Mouse (Mus musculus): ENCODE measurements around the gene Chuk. TPM values are rescaled to one million over a fixed set of nuclear protein-coding genes. Genes with fewer than 3 reads are reported as not detected.

Chuk gene
- polyA plus RNA-seq (2014; fragmentation: Nextera tagmentation; extraction: Ambion mirVana) = 68.8 and 70.0 TPM in 2 replicates

- ATAC-seq (ENCODE audit: low read depth) = peak; percentile 100
- Histone ChIP-seq H3K9ac (replicated peaks; ENCODE audit: low read depth, low read length) (peak within 1 kb of the TSS; percentile 93), H3K4me3 (ENCODE audit: low read depth, low read length) (peak within 1 kb of the TSS; percentile 78), H3K4me2 (ENCODE audit: low read depth, low read length) (peak within 1 kb of the TSS; percentile 82), H3K36me3 (ENCODE audit: control insufficient read depth, insufficient read depth, low read length) (peaks cover 11% of the 10 kb centered on the region), H3K27ac (ENCODE audit: low read depth, low read length) (peak within 1 kb of the TSS; percentile 63), H3K9me3 (ENCODE audit: control insufficient read depth, low read length) (no peaks in the 10 kb centered on the region), H3K27me3 (ENCODE audit: control insufficient read depth, insufficient read depth, low read length) (no peaks in the 10 kb centered on the region), H3K4me1 (ENCODE audit: control insufficient read depth, insufficient read depth, low read length) (peaks cover 12% of the 10 kb centered on the region)
- WGBS = under 1% methylated on average over 65 of the region's 67 CpGs
Observed at GRCm38 (mm10) chr19:44106831-44107660, at the start of gene Chuk. Chuk (minus strand) TSS chr19:44107480.

GRCm38 (mm10) chr19:44157005-44157404 lies 49.7 kb upstream of the Chuk start:
- ATAC-seq (ENCODE audit: low read depth) = no peak
- Histone ChIP-seq H3K4me1 (ENCODE audit: control insufficient read depth, insufficient read depth, low read length) (no peaks in the 10 kb centered on the region), H3K9me3 (ENCODE audit: control insufficient read depth, low read length) (no peaks in the 10 kb centered on the region), H3K36me3 (ENCODE audit: control insufficient read depth, insufficient read depth, low read length) (no peaks in the 10 kb centered on the region), H3K4me3 (ENCODE audit: low read depth, low read length) (no peak overlapping the region), H3K4me2 (ENCODE audit: low read depth, low read length) (no peak overlapping the region), H3K27ac (ENCODE audit: low read depth, low read length) (no peak overlapping the region), H3K9ac (replicated peaks; ENCODE audit: low read depth, low read length) (no peak overlapping the region), H3K27me3 (ENCODE audit: control insufficient read depth, insufficient read depth, low read length) (no peaks in the 10 kb centered on the region; the same call in 1 of the 2 replicates)
- 93% methylated on average over 10 of the region's 10 CpGs for WGBS

- Histone ChIP-seq H3K4me2 (ENCODE audit: low read depth, low read length) (no peak overlapping the region), H3K4me1 (ENCODE audit: control insufficient read depth, insufficient read depth, low read length) (no peaks in the 10 kb centered on the region), H3K4me3 (ENCODE audit: low read depth, low read length) (no peak overlapping the region), H3K27me3 (ENCODE audit: control insufficient read depth, insufficient read depth, low read length) (no peaks in the 10 kb centered on the region; the same call in 1 of the 2 replicates), H3K27ac (ENCODE audit: low read depth, low read length) (no peak overlapping the region), H3K9ac (replicated peaks; ENCODE audit: low read depth, low read length) (no peak overlapping the region), H3K9me3 (ENCODE audit: control insufficient read depth, low read length) (no peaks in the 10 kb centered on the region), H3K36me3 (ENCODE audit: control insufficient read depth, insufficient read depth, low read length) (no peaks in the 10 kb centered on the region)
- ATAC-seq (ENCODE audit: low read depth) = no peak
- 78% methylated on average over 5 of the region's 5 CpGs for WGBS
Observed at GRCm38 (mm10) chr19:44153781-44154180, 46.5 kb upstream of the Chuk start.

- Histone ChIP-seq H3K9me3 (ENCODE audit: control insufficient read depth, low read length) (no peaks in the 10 kb centered on the region), H3K27me3 (ENCODE audit: control insufficient read depth, insufficient read depth, low read length) (no peaks in the 10 kb centered on the region), H3K9ac (replicated peaks; ENCODE audit: low read depth, low read length) (no peak overlapping the region), H3K4me2 (ENCODE audit: low read depth, low read length) (no peak overlapping the region), H3K4me1 (ENCODE audit: control insufficient read depth, insufficient read depth, low read length) (peaks cover 7% of the 10 kb centered on the region), H3K27ac (ENCODE audit: low read depth, low read length) (no peak overlapping the region), H3K4me3 (ENCODE audit: low read depth, low read length) (no peak overlapping the region), H3K36me3 (ENCODE audit: control insufficient read depth, insufficient read depth, low read length) (0 out of 2 replicates have a peak, but pooled peaks cover under 1% of the 10 kb centered on the region)
- WGBS = 82% methylated on average over 2 of the region's 2 CpGs
- ATAC-seq (ENCODE audit: low read depth) = no peak
Observed at GRCm38 (mm10) chr19:44148991-44149390, 41.7 kb upstream of the Chuk start.

GRCm38 (mm10) chr19:44148345-44148744 lies 41.1 kb upstream of the Chuk start:
- 34% methylated on average over 2 of the region's 2 CpGs for WGBS
- H3K4me1 ChIP-seq (ENCODE audit: control insufficient read depth, insufficient read depth, low read length) = peaks cover 7% of the 10 kb centered on the region
- H3K36me3 ChIP-seq (ENCODE audit: control insufficient read depth, insufficient read depth, low read length) = peaks cover 4% of the 10 kb centered on the region; the same call in 1 of the 2 replicates
- H3K4me3 ChIP-seq (ENCODE audit: low read depth, low read length) = no peak overlapping the region
- H3K27ac ChIP-seq (ENCODE audit: low read depth, low read length) = no peak overlapping the region
- no peaks in the 10 kb centered on the region for H3K27me3 ChIP-seq (ENCODE audit: control insufficient read depth, insufficient read depth, low read length)
- H3K9me3 ChIP-seq (ENCODE audit: control insufficient read depth, low read length) = no peaks in the 10 kb centered on the region
- ATAC-seq (ENCODE audit: low read depth) = no peak
- H3K4me2 ChIP-seq (ENCODE audit: low read depth, low read length) = no peak overlapping the region
- H3K9ac ChIP-seq (replicated peaks; ENCODE audit: low read depth, low read length) = no peak overlapping the region

- H3K9ac ChIP-seq (replicated peaks; ENCODE audit: low read depth, low read length) = no peak overlapping the region
- no peaks in the 10 kb centered on the region for H3K27me3 ChIP-seq (ENCODE audit: control insufficient read depth, insufficient read depth, low read length)
- no peak overlapping the region for H3K27ac ChIP-seq (ENCODE audit: low read depth, low read length)
- 96% methylated on average over 8 of the region's 8 CpGs for WGBS
- no peak for ATAC-seq (ENCODE audit: low read depth)
- H3K4me2 ChIP-seq (ENCODE audit: low read depth, low read length) = no peak overlapping the region
- H3K9me3 ChIP-seq (ENCODE audit: control insufficient read depth, low read length) = no peaks in the 10 kb centered on the region
- peaks cover 7% of the 10 kb centered on the region for H3K4me1 ChIP-seq (ENCODE audit: control insufficient read depth, insufficient read depth, low read length)
- H3K4me3 ChIP-seq (ENCODE audit: low read depth, low read length) = no peak overlapping the region
- peaks cover 17% of the 10 kb centered on the region; the same call in 1 of the 2 replicates for H3K36me3 ChIP-seq (ENCODE audit: control insufficient read depth, insufficient read depth, low read length)
Observed at GRCm38 (mm10) chr19:44146951-44147350, 39.7 kb upstream of the Chuk start.

- no peaks in the 10 kb centered on the region for H3K27me3 ChIP-seq (ENCODE audit: control insufficient read depth, insufficient read depth, low read length)
- H3K27ac ChIP-seq (ENCODE audit: low read depth, low read length) = peak overlapping the region; percentile 71
- no peak for ATAC-seq (ENCODE audit: low read depth)
- 65% methylated on average over 9 of the region's 9 CpGs for WGBS
- H3K4me1 ChIP-seq (ENCODE audit: control insufficient read depth, insufficient read depth, low read length) = peaks cover 7% of the 10 kb centered on the region
- no peaks in the 10 kb centered on the region for H3K9me3 ChIP-seq (ENCODE audit: control insufficient read depth, low read length)
- 0 out of 2 replicates have a peak overlapping the region, but pooled peaks have one; percentile 12 for H3K9ac ChIP-seq (replicated peaks; ENCODE audit: low read depth, low read length)
- H3K4me3 ChIP-seq (ENCODE audit: low read depth, low read length) = peak overlapping the region; percentile 66
- peak overlapping the region; percentile 71 for H3K4me2 ChIP-seq (ENCODE audit: low read depth, low read length)
- H3K36me3 ChIP-seq (ENCODE audit: control insufficient read depth, insufficient read depth, low read length) = peaks cover 20% of the 10 kb centered on the region; the same call in 1 of the 2 replicates
Observed at GRCm38 (mm10) chr19:44146568-44146879, 39.2 kb upstream of the Chuk start.

GRCm38 (mm10) chr19:44145702-44146567 lies 38.7 kb upstream of the Chuk start, which contains the start of gene Bloc1s2:
Bloc1s2 (minus strand) TSS chr19:44146446.
- peaks cover 22% of the 10 kb centered on the region; the same call in 1 of the 2 replicates for H3K36me3 ChIP-seq (ENCODE audit: control insufficient read depth, insufficient read depth, low read length)
- 4% methylated on average over 44 of the region's 46 CpGs for WGBS
- H3K27me3 ChIP-seq (ENCODE audit: control insufficient read depth, insufficient read depth, low read length) = no peaks in the 10 kb centered on the region
- peak within 1 kb of the TSS; percentile 71 for H3K4me2 ChIP-seq (ENCODE audit: low read depth, low read length)
- H3K9me3 ChIP-seq (ENCODE audit: control insufficient read depth, low read length) = no peaks in the 10 kb centered on the region
- H3K4me3 ChIP-seq (ENCODE audit: low read depth, low read length) = peak within 1 kb of the TSS; percentile 66
- H3K4me1 ChIP-seq (ENCODE audit: control insufficient read depth, insufficient read depth, low read length) = peaks cover 7% of the 10 kb centered on the region
- H3K9ac ChIP-seq (replicated peaks; ENCODE audit: low read depth, low read length) = peak within 1 kb of the TSS; percentile 68
- peak; percentile 92 for ATAC-seq (ENCODE audit: low read depth)
- peak within 1 kb of the TSS; percentile 71 for H3K27ac ChIP-seq (ENCODE audit: low read depth, low read length)
